Mouse (Mus musculus): ENCODE measurements around the gene Zup1.
"Not testable (repeated sequence)": the region's sequence is repeated elsewhere in the genome, so short reads cannot be mapped to it uniquely, and the experiment has no call there.

The Zup1 gene

GRCm38 (mm10) chr10:33950803-33951583, at the start of gene Zup1:
Zup1 (minus strand) TSS chr10:33951269.
- DNase-seq: peak; percentile 84

- DNase-seq: no peak
Measured at GRCm38 (mm10) chr10:33998397-33998796, 47.3 kb upstream of the Zup1 start.

GRCm38 (mm10) chr10:33996686-33997085, 45.6 kb upstream of the Zup1 start:
- DNase-seq: not testable (repeated sequence)

GRCm38 (mm10) chr10:33986771-33987170, 35.7 kb upstream of the Zup1 start:
- DNase-seq: peak; percentile 61

- no peak for DNase-seq
Measured at GRCm38 (mm10) chr10:33974781-33975494, 23.9 kb upstream of the Zup1 start.

GRCm38 (mm10) chr10:33952509-33952908, 1.4 kb upstream of the Zup1 start:
- DNase-seq: no peak

GRCm38 (mm10) chr10:33946336-33946735, 4.7 kb downstream of the Zup1 start:
- no peak for DNase-seq

GRCm38 (mm10) chr10:33945390-33945789, 5.7 kb downstream of the Zup1 start:
- no peak for DNase-seq

- peak; percentile 5 for DNase-seq
Measured at GRCm38 (mm10) chr10:33940702-33941101, 10.4 kb downstream of the Zup1 start.

- peak; percentile 8 for DNase-seq
Measured at GRCm38 (mm10) chr10:33905489-33905888, 45.6 kb downstream of the Zup1 start.

GRCm38 (mm10) chr10:33904530-33905481, 46.3 kb downstream of the Zup1 start, which contains the start of gene Rsph4a:
Rsph4a (plus strand) TSS chr10:33905111.
- DNase-seq: peak; percentile 33

GRCm38 (mm10) chr10:33901520-33901919, 49.5 kb downstream of the Zup1 start:
- DNase-seq: not testable (repeated sequence)

- not testable (repeated sequence) for DNase-seq
Measured at GRCm38 (mm10) chr10:33882411-33882810, 68.7 kb downstream of the Zup1 start.

GRCm38 (mm10) chr10:33872672-33873398, 78.2 kb downstream of the Zup1 start:
- DNase-seq: peak; percentile 47

GRCm38 (mm10) chr10:33870441-33870840, 80.6 kb downstream of the Zup1 start:
- no peak for DNase-seq

Measured in kidney, adult 18-20 months (tissue).